Mouse (Mus musculus) common myeloid progenitor, adult 5-6 weeks (primary cell): ENCODE data around the gene Slamf7. TPM values are rescaled to one million over a fixed set of nuclear protein-coding genes. Genes with fewer than 3 reads are reported as not detected.
A peak's percentile ranks its signal among the peaks of the same experiment; 100 is the strongest.

Experiments
- ATAC-seq: replicated peaks from 2 replicates; pipeline ENCODE4 v1.8.0; 2016; ENCODE audit warnings: low read depth, mild to moderate bottlenecking, moderate TSS enrichment, inconsistent platforms; ENCODE audit not compliant: poor library complexity, severe bottlenecking
- total RNA-seq: library from RNA; stranded (forward); fragments of 200-1000, 187-1606 nt; gene quantifications from 2 replicates; pipeline ENCODE4 v1.2.3, GENCODE M21; 2017

Slamf7 gene
- 0.27 and 1.0 TPM in 2 replicates for total RNA-seq

DNA sequence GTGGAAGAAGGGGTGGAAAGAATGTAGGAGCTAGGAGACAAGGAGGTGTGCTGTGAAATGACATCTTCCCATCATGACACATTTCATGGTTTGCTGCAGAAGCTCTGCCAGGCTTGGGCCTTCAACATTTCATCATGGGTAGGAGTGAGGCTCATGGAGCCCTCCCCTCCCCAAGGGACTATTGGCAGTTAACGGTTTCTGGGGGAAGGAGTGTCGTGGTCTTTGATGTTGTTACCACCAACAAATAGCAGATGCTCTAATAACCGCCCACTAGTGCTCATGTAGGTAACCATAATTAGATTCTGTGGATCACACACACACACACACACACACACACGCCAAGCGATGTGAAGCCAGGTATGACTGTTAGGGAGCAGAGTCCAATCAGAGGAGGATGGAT lies at the start of gene Slamf7:
Slamf7 (minus strand) TSS at position 302 of the 400 bp plus-strand sequence.
- ATAC-seq = no peak

DNA sequence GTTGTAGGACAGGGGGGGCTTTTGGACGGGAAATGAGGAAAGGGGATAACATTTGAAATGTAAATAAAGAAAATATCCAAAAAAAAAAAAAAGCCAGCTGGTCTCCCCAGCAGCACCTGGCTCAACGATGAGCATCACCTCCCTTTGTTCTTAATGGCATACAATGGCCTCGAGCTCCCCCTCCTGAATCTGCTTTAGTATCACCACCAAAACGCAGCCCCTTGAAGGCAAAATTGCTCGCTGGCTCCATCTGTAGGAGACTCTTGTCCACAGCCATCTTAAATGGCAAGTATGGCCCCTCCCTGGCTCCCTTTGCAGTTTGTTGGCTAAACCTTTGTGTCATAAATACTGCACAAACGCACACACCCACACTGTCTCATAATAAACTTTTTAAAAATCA lies 46.1 kb upstream of the Slamf7 start:
- peak; percentile 99 for ATAC-seq

- no peak for ATAC-seq
Measured at GRCm38 (mm10) chr1:171693918-171694317, 41.1 kb upstream of the Slamf7 start.

- peak; percentile 81 for ATAC-seq
Measured at GRCm38 (mm10) chr1:171687320-171687719, 34.5 kb upstream of the Slamf7 start.

- ATAC-seq = no peak
Measured at GRCm38 (mm10) chr1:171684923-171685322, 32.1 kb upstream of the Slamf7 start.

GRCm38 (mm10) chr1:171681531-171682299 lies 28.9 kb upstream of the Slamf7 start, which contains the start of gene Cd48:
Gene Cd48, plus strand, starts transcription at chr1:171682009.
- peak; percentile 68 for ATAC-seq

DNA sequence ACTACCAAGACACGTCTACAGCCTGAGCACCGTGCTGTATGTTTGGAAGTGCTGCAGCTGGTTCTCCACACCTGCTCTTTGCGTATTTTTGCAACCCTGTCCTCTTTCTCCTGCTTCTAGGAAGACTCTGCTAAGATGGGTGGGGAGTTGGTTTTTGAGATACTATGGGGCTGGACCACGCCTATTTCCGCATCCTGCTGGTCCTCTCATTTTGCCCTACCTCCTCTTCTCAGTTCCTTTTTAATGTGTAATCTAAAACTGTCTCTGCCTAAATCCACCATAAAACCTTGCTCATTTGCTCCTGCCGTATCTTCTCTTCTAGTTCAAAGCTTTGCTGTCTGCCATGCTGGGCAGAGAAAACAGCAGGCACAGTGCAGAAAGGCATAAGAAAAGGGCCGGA lies 28.2 kb upstream of the Slamf7 start:
- ATAC-seq = peak; percentile 72

- peak; percentile 31; the same call in 1 of the 2 replicates for ATAC-seq
Measured at GRCm38 (mm10) chr1:171677721-171678120, 24.9 kb upstream of the Slamf7 start.

- ATAC-seq = peak; percentile 43
Measured at GRCm38 (mm10) chr1:171674467-171674866, 21.6 kb upstream of the Slamf7 start.

DNA sequence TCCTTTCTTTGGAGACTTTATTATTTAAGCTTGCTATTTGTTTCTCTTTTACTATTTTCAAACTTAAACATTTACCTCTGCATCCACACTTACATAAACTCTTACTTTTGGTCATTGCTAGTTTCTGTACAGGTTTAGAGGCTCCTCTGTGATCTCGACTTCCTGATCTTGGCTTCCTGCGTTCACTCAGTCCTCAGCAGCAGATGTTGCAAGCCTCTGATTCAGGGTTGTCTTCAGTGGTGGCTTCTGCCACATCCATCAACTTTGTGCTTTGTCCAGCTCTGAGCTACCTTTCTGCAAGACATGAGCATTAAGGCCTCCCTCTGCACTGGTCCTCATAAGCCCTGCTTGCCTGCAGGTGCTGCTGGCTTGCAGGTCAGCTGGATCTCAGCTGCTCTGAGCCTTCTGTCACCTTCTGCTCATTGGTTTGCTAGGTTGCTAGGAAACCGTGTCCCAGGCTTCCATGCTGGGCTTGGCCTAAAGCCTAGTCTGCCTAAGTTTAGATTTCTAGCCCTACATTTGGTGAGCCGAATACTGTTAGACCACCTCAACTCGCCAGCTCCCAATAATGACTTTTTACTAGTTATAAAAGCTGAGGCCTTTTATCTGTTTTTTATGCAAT lies 20.1 kb upstream of the Slamf7 start:
- peak; percentile 65 for ATAC-seq

DNA sequence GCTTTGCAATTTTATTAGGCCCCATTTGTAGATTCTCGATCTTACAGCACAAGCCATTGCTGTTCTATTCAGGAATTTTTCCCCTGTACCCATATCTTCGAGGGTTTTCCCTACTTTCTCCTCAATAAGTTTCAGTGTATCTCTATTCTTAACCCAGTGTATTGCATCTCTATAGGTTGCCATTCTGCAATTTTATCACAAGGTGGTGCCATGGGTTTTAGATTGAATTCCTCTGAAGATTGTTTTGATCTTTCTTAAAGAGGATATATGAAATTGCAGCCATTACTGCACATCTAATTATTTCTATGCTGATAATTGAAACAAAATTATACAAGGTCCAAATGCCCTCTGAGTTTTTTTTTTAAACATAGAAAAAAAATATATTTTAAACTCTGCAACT lies 19.6 kb upstream of the Slamf7 start:
- ATAC-seq = peak; percentile 53; the same call in 1 of the 2 replicates

- ATAC-seq = no peak
Measured at GRCm38 (mm10) chr1:171667160-171667559, 14.3 kb upstream of the Slamf7 start.

- ATAC-seq = no peak
Measured at GRCm38 (mm10) chr1:171666350-171666749, 13.5 kb upstream of the Slamf7 start.

DNA sequence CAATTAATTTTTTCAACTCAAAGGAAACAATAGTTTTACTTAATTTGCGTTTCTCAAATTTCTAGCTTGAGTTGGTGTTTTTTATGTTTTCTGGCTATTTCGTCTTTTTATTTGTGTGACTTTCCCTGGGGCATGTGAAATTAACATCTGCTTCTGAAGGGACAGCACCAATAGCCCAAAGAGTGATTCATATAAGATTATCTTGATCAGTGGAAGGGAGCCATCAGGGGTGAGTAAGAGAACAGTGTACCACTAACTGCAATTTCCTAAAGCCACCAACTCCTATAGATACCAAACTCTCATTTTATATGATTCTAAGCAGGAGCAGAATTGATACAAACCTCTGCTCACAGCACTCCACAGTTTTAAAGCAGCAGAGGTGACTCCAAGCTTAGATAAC lies 10.9 kb upstream of the Slamf7 start:
- no peak for ATAC-seq

DNA sequence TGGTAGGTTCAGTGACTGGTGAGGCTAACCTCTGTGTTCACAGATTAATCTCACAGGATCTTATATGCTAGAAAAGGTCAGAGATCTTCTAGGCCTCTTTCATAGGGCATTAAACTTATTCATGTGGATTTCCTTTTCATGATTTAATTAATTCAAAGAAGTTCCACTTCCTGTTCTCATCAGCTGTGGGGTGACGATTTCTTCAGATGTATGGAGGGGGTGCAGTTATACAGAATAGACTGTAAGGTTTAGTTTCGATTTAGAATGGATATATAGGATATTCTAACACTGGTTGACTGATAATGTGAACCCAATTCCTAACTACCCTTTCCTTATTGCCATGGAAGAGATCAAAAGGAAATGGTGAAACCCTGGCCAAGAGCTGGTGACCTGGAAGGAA lies 8.6 kb upstream of the Slamf7 start:
- ATAC-seq = no peak

DNA sequence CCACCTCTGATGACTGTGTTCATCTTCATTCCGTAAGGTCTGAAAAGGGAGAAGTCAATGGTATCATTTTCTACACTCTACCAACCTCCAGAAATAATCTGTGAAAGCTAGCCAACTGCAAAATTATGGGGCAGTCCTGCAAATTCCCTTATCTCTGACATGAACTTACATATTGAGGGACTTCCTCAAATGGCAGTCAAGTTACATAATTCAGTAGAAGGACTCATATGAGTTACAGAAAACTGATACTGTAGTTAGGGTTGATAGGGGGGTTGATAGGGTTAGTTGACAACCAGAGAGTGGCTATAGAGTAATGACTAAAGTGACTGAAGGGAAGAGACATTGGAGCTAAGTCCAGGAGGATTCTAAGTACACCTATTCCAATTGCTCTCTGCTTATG lies 7.6 kb upstream of the Slamf7 start:
- peak; percentile 90 for ATAC-seq

GRCm38 (mm10) chr1:171658561-171658991 lies 5.7 kb upstream of the Slamf7 start:
- ATAC-seq = no peak; the same call in 1 of the 2 replicates

DNA sequence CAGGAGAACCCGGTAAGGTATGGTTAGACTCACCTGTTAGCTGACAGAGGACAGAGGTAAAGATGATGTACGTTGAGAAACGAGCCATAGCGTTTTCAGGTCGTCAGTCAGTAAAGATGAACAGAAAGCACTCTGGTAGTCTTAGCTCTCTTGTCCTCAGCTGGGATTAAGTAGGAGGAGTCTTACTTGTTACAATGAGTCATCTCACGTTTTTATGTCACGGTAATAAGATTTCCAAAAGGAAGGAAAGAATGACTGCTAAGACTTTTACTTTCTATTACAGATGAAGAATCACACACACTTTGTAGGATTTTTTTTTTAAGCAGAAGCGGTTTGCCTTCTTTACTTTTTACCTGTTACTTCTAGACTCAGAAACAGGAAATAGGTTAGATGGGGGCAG lies 4.0 kb downstream of the Slamf7 start:
- ATAC-seq = no peak

GRCm38 (mm10) chr1:171647716-171648115 lies 5.1 kb downstream of the Slamf7 start:
- ATAC-seq = no peak

GRCm38 (mm10) chr1:171646429-171646940 lies 6.3 kb downstream of the Slamf7 start:
- peak; percentile 37; the same call in 1 of the 2 replicates for ATAC-seq

DNA sequence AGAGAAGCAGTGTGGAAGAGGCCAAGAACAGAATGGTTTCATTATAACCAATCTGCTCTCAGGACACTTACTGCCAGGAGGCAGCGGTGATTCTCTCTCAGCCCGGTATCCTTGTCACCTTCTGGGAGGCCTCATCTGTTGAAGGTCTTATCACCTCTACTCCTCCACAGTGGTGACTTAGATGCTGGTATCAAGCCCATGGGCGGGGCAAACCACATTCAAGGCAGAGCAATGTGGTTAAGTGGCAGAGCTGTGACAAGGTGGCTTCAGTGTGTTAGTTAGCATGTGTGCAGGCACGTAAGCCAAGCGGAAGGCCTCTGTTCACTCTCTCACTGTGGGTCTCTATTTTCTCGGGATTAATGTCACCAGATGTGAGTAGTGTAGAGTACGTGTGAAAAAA lies 9.2 kb downstream of the Slamf7 start:
- peak; percentile 92 for ATAC-seq
